Mouse (Mus musculus) G1E-ER4 (cell line): ENCODE measurements around the gene Dhrs7c. TPM values are rescaled to one million over a fixed set of nuclear protein-coding genes. Genes with fewer than 3 reads are reported as not detected.

Experiments
- GATA1 ChIP-seq: IDR thresholded peaks from one replicate; pipeline ENCODE4 v1.8.0; 2012; ENCODE audit warnings: low read length, inconsistent platforms
- polyA plus RNA-seq: library from polyadenylated mRNA; stranded (reverse); fragments of >175 nt; gene quantifications from 2 replicates; pipeline ENCODE4 v1.2.3, GENCODE M21; 2012

The Dhrs7c gene
- polyA plus RNA-seq, 1 experiment = not detected

GRCm38 (mm10) chr11:67821560-67821959 is 23.6 kb downstream of the Dhrs7c start:
- no peak for TF ChIP-seq GATA1

DNA sequence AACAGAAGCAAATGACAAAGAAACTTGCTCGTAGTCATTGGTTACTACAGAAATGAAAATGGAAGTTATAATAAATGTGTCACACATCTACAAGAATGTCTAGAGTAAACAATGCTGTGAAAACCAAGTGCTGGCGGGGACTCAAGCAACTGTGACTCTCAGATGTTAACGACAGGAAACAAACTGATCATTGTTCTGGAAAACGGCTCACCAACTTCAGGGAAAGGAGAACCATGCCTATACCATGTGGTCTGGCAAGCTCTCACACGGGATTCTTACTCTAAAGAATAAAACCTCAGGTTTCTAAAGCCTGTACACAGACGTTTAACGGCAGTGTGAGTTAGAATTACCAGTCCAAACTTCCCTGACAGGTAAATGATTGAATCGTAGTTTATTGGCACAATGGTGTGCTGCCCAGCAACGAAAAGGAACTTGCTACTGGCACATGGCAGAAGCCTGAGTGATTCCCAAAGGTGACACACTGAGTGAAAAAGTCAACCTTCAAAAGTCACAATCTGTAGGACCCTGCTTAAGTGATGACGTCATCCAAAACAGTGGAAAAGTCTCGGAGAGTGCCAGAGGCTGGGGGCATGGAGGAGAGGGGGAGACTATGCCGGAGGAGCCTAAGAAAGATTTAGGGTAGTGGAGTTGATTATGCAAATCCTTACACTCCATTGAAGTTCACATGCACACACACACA is 30.5 kb downstream of the Dhrs7c start:
- TF ChIP-seq GATA1 = no peak

DNA sequence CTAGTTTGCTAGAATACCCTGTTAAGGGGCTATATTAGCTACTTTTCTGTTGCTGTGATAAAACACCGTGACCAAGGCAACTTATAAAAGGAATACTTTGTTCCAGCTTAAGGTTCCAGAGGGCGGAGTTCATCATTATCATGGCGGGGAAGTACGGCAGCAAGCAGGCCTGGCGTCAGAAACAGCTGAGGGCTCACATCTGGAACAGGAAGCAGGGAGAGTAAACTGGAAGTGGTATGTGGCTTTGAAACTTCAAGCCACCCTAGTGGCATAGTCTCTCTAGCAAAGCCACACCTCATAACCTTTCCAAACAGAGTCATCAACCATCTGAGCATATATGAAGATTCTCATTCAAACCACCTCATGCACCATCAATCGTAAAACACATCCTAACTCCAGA is 31.5 kb downstream of the Dhrs7c start:
- no peak for TF ChIP-seq GATA1

GRCm38 (mm10) chr11:67831820-67832219 is 33.8 kb downstream of the Dhrs7c start:
- no peak for TF ChIP-seq GATA1

- no peak for TF ChIP-seq GATA1
These were observed 37.6 kb downstream of the Dhrs7c start for GRCm38 (mm10) chr11:67835408-67836078.

DNA sequence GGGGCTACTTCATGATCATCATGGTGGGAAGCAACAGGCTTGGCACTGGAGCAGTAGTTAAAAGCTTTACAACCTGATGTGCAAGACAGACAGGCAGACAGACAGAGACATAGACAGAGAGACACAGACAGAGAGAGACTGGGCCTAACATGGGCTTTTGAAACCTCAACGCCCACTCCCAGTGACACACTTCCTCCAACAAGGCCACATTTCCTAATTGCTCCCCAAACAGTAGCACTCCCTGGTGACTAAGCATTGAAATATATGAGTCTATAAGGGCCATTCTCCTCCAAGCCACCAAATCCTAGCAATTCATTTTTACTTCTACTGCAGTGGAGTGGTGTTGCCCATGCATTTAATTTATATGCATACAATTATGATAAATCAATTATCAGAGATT is 41.8 kb downstream of the Dhrs7c start:
- no peak for TF ChIP-seq GATA1

GRCm38 (mm10) chr11:67845193-67845592 is 47.2 kb downstream of the Dhrs7c start:
- no peak for TF ChIP-seq GATA1

- no peak for TF ChIP-seq GATA1
These were observed 53.8 kb downstream of the Dhrs7c start for GRCm38 (mm10) chr11:67851770-67852169.

DNA sequence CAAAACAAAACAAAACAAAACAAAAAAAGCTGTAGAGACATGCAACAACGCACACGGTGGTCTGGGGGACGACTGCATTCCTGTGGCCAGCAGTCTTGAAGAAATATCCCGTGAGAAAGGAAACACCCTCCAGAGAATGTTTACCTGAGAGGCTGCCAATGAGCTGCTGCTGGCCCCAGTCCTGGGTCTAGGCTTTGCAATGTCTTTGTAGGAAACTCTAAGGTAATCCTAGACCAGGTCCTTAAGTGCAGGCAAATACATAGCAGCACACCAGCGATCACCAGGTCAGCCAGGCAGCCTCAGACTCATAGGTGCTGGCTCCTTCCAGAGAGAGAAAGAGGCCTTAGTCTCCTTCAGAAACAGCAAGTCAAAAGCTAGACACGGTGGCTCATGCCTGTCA is 56.0 kb downstream of the Dhrs7c start:
- no peak for TF ChIP-seq GATA1

- no peak for TF ChIP-seq GATA1
These were observed 57.0 kb downstream of the Dhrs7c start for GRCm38 (mm10) chr11:67855035-67855434.

DNA sequence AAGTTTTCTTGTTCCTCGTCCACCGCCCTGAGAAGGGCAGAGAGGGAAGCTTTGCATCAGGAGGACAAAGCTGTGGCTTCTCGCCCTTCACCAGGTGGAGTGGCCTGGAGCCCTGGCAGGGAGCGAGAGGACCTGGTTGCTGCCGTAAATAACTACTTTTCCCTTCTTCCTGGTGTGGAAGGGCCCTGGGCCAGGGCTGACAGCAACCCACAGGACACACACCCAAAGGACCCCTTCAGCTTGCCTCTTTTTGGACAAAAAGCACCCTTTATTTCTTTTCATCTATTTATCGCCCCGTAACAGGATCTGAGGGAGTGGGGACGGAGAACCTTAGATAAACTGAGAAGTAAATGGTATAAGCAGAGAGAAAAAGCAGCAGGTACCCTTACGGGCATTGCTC is 60.5 kb downstream of the Dhrs7c start:
- TF ChIP-seq GATA1 = no peak

DNA sequence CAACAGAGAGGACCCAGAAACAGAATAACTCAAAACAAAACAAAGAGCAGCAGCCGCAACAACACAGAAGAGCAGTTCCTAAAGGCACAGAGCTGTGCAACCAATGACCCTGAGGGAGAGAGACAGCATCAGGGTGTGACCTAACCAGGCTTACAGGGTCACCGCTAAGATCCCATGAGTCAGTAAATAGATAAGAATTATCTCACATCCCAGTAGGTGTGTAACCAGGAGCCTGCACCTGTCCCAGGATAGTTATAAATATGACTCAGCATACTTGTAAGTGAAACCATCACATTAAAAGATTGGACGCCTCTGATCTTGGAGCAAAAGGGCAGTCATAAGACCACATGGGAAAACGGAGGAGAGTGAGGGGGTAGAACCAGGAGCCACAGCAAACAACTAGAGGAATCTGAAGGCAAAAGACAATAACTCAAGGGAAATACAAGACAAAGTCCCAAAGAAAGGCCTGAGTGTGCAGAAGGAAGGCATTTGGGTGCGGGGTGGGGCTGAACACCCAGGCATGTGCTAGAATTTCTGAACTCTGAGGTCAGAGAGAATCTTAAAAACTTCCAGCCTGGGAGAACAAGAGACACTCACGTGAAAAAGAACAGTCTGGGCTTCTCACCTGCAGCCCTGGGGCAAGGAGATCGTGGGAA is 62.9 kb downstream of the Dhrs7c start:
- no peak for TF ChIP-seq GATA1

- no peak for TF ChIP-seq GATA1
These were observed 63.4 kb downstream of the Dhrs7c start for GRCm38 (mm10) chr11:67861399-67861838.

- TF ChIP-seq GATA1 = no peak
These were observed 67.1 kb downstream of the Dhrs7c start for GRCm38 (mm10) chr11:67865100-67865499.

Other genes starting within 250 kb of the Dhrs7c start
- not detected in 2 replicates for gene Rcvrn, start 102.9 kb upstream of the Dhrs7c start, polyA plus RNA-seq
- not detected in 2 replicates for gene Glp2r, start 27.0 kb upstream of the Dhrs7c start, polyA plus RNA-seq
- gene Gsg1l2, start 23.6 kb upstream of the Dhrs7c start, polyA plus RNA-seq = not detected in 2 replicates
- not detected in 2 replicates for gene Usp43, start 124.0 kb downstream of the Dhrs7c start, polyA plus RNA-seq
- gene Cfap52, start 167.5 kb downstream of the Dhrs7c start, polyA plus RNA-seq = not detected in 2 replicates
- gene Stx8, start 168.0 kb downstream of the Dhrs7c start, polyA plus RNA-seq = 0.66 and 1.0 TPM in 2 replicates